Mouse (Mus musculus): Measurements from ENCODE around the gene Fitm1. TPM values are rescaled to one million over a fixed set of nuclear protein-coding genes. Genes with fewer than 3 reads are reported as not detected.

Gene Fitm1
- polyA plus RNA-seq, 1 experiment from 2014 or later = 1.3 TPM

GRCm38 (mm10) chr14:55580731-55581130 is 5.3 kb downstream of the Fitm1 start:
- Histone ChIP-seq H3K36me3 (ENCODE audit: insufficient read depth, low read length) (peaks cover 15% of the 10 kb centered on the region; the same call in 1 of the 2 replicates), H3K4me1 (ENCODE audit: insufficient read depth, low read depth, low read length) (no peaks in the 10 kb centered on the region; the same call in 1 of the 2 replicates), H3K4me2 (replicated peaks; ENCODE audit: low read depth, low read length) (no peak overlapping the region), H3K9ac (replicated peaks; ENCODE audit: low read depth) (no peak overlapping the region), H3K4me3 (ENCODE audit: low read depth, low read length) (no peak overlapping the region), H3K9me3 (ENCODE audit: low read length) (no peaks in the 10 kb centered on the region), H3K27me3 (replicated peaks; ENCODE audit: insufficient read depth, low read length) (no peaks in the 10 kb centered on the region), H3K27ac (ENCODE audit: low read length) (no peak overlapping the region)
- ATAC-seq (no peak), DNase-seq (ENCODE audit: low spot score) (no peak)
- TF ChIP-seq EP300 (IDR thresholded peaks at IDR 0.05) (no peak), CTCF (IDR thresholded peaks at IDR 0.05) (no peak)
- 93% methylated on average over 16 of the region's 16 CpGs for WGBS

- Histone ChIP-seq H3K4me2 (replicated peaks; ENCODE audit: low read depth, low read length) (no peak overlapping the region), H3K27me3 (replicated peaks; ENCODE audit: insufficient read depth, low read length) (no peaks in the 10 kb centered on the region), H3K9me3 (ENCODE audit: low read length) (no peaks in the 10 kb centered on the region), H3K9ac (replicated peaks; ENCODE audit: low read depth) (no peak overlapping the region), H3K27ac (ENCODE audit: low read length) (no peak overlapping the region), H3K36me3 (ENCODE audit: insufficient read depth, low read length) (peaks cover 18% of the 10 kb centered on the region; the same call in 1 of the 2 replicates), H3K4me3 (ENCODE audit: low read depth, low read length) (no peak overlapping the region), H3K4me1 (ENCODE audit: insufficient read depth, low read depth, low read length) (no peaks in the 10 kb centered on the region; the same call in 1 of the 2 replicates)
- peak; percentile 60 for TF ChIP-seq CTCF (IDR thresholded peaks at IDR 0.05)
- TF ChIP-seq EP300 (IDR thresholded peaks at IDR 0.05) = no peak
- 78% methylated on average over 9 of the region's 9 CpGs for WGBS
- no peak for ATAC-seq
- DNase-seq (ENCODE audit: low spot score) = no peak
Observed at GRCm38 (mm10) chr14:55581981-55582681, 6.7 kb downstream of the Fitm1 start.

- Histone ChIP-seq H3K9me3 (ENCODE audit: low read length) (no peaks in the 10 kb centered on the region), H3K4me1 (ENCODE audit: insufficient read depth, low read depth, low read length) (no peaks in the 10 kb centered on the region; the same call in 1 of the 2 replicates), H3K9ac (replicated peaks; ENCODE audit: low read depth) (no peak overlapping the region), H3K4me3 (ENCODE audit: low read depth, low read length) (peak overlapping the region; percentile 57), H3K27ac (ENCODE audit: low read length) (no peak overlapping the region), H3K4me2 (replicated peaks; ENCODE audit: low read depth, low read length) (peak overlapping the region; percentile 81), H3K27me3 (replicated peaks; ENCODE audit: insufficient read depth, low read length) (no peaks in the 10 kb centered on the region), H3K36me3 (ENCODE audit: insufficient read depth, low read length) (peaks cover 18% of the 10 kb centered on the region; the same call in 1 of the 2 replicates)
- TF ChIP-seq CTCF (IDR thresholded peaks at IDR 0.05) (no peak), EP300 (IDR thresholded peaks at IDR 0.05) (no peak)
- WGBS = 38% methylated on average over 5 of the region's 5 CpGs
- no peak for ATAC-seq
- no peak for DNase-seq (ENCODE audit: low spot score)
Observed at GRCm38 (mm10) chr14:55584303-55584701, 8.9 kb downstream of the Fitm1 start.

GRCm38 (mm10) chr14:55584702-55585565 is 9.5 kb downstream of the Fitm1 start, which contains the start of gene Emc9:
Gene Emc9, minus strand, starts transcription at chr14:55585302.
- peak within 1 kb of the TSS; percentile 81 for H3K4me2 ChIP-seq (replicated peaks; ENCODE audit: low read depth, low read length)
- ATAC-seq (peak; percentile 95), DNase-seq (ENCODE audit: low spot score) (peak; percentile 91)
- no peaks in the 10 kb centered on the region for H3K9me3 ChIP-seq (ENCODE audit: low read length)
- peak within 1 kb of the TSS; percentile 57 for H3K4me3 ChIP-seq (ENCODE audit: low read depth, low read length)
- H3K9ac ChIP-seq (replicated peaks; ENCODE audit: low read depth) = peak within 1 kb of the TSS; percentile 43; the same call in 1 of the 2 replicates
- 5% methylated on average over 42 of the region's 43 CpGs for WGBS
- peaks cover 18% of the 10 kb centered on the region; the same call in 1 of the 2 replicates for H3K36me3 ChIP-seq (ENCODE audit: insufficient read depth, low read length)
- TF ChIP-seq CTCF (IDR thresholded peaks at IDR 0.05) (peak; percentile 7; the same call in 1 of the 2 replicates), EP300 (IDR thresholded peaks at IDR 0.05) (no peak)
- H3K27me3 ChIP-seq (replicated peaks; ENCODE audit: insufficient read depth, low read length) = no peaks in the 10 kb centered on the region
- peak within 1 kb of the TSS; percentile 47; the same call in 1 of the 2 replicates for H3K27ac ChIP-seq (ENCODE audit: low read length)
- H3K4me1 ChIP-seq (ENCODE audit: insufficient read depth, low read depth, low read length) = no peaks in the 10 kb centered on the region; the same call in 1 of the 2 replicates

GRCm38 (mm10) chr14:55585566-55585960 is 10.1 kb downstream of the Fitm1 start:
- Histone ChIP-seq H3K27ac (ENCODE audit: low read length) (peak overlapping the region; percentile 47; the same call in 1 of the 2 replicates), H3K27me3 (replicated peaks; ENCODE audit: insufficient read depth, low read length) (no peaks in the 10 kb centered on the region), H3K4me1 (ENCODE audit: insufficient read depth, low read depth, low read length) (peaks cover 4% of the 10 kb centered on the region; the same call in 1 of the 2 replicates), H3K4me3 (ENCODE audit: low read depth, low read length) (peak overlapping the region; percentile 57), H3K9me3 (ENCODE audit: low read length) (no peaks in the 10 kb centered on the region), H3K36me3 (ENCODE audit: insufficient read depth, low read length) (peaks cover 12% of the 10 kb centered on the region; the same call in 1 of the 2 replicates), H3K9ac (replicated peaks; ENCODE audit: low read depth) (no peak overlapping the region), H3K4me2 (replicated peaks; ENCODE audit: low read depth, low read length) (peak overlapping the region; percentile 81)
- no peak for DNase-seq (ENCODE audit: low spot score)
- ATAC-seq = peak; percentile 18
- WGBS = 48% methylated on average over 6 of the region's 6 CpGs
- no peak for TF ChIP-seq EP300 (IDR thresholded peaks at IDR 0.05)

- ATAC-seq (no peak), DNase-seq (ENCODE audit: low spot score) (no peak)
- no peak overlapping the region for H3K4me2 ChIP-seq (replicated peaks; ENCODE audit: low read depth, low read length)
- H3K4me1 ChIP-seq (ENCODE audit: insufficient read depth, low read depth, low read length) = peaks cover 4% of the 10 kb centered on the region; the same call in 1 of the 2 replicates
- H3K9me3 ChIP-seq (ENCODE audit: low read length) = no peaks in the 10 kb centered on the region
- TF ChIP-seq CTCF (IDR thresholded peaks at IDR 0.05) (no peak), EP300 (IDR thresholded peaks at IDR 0.05) (no peak)
- 91% methylated on average over 2 of the region's 2 CpGs for WGBS
- no peak overlapping the region for H3K27ac ChIP-seq (ENCODE audit: low read length)
- H3K9ac ChIP-seq (replicated peaks; ENCODE audit: low read depth) = no peak overlapping the region
- H3K4me3 ChIP-seq (ENCODE audit: low read depth, low read length) = no peak overlapping the region
- H3K36me3 ChIP-seq (ENCODE audit: insufficient read depth, low read length) = peaks cover 9% of the 10 kb centered on the region; the same call in 1 of the 2 replicates
- H3K27me3 ChIP-seq (replicated peaks; ENCODE audit: insufficient read depth, low read length) = no peaks in the 10 kb centered on the region
Observed at GRCm38 (mm10) chr14:55586149-55586548, 10.7 kb downstream of the Fitm1 start.
